Mouse (Mus musculus): Measurements from ENCODE around the gene Lect2.
A peak's percentile ranks its signal among the peaks of the same experiment; 100 is the strongest.

Lect2 gene

GRCm38 (mm10) chr13:56548401-56548800, at the start of gene Lect2:
Gene Lect2, minus strand, starts transcription at chr13:56548502.
- no peak for DNase-seq (ENCODE audit: low read depth, low spot score)

GRCm38 (mm10) chr13:56597296-56597695, 49.0 kb upstream of the Lect2 start:
- no peak for DNase-seq (ENCODE audit: low read depth, low spot score)

- DNase-seq (ENCODE audit: low read depth, low spot score): no peak
Observed at GRCm38 (mm10) chr13:56595246-56595645, 46.9 kb upstream of the Lect2 start.

- DNase-seq (ENCODE audit: low read depth, low spot score): no peak
Observed at GRCm38 (mm10) chr13:56593961-56594391, 45.7 kb upstream of the Lect2 start.

GRCm38 (mm10) chr13:56593196-56593595, 44.9 kb upstream of the Lect2 start:
- no peak for DNase-seq (ENCODE audit: low read depth, low spot score)

- DNase-seq (ENCODE audit: low read depth, low spot score): no peak
Observed at GRCm38 (mm10) chr13:56591939-56592338, 43.6 kb upstream of the Lect2 start.

- no peak for DNase-seq (ENCODE audit: low read depth, low spot score)
Observed at GRCm38 (mm10) chr13:56591191-56591590, 42.9 kb upstream of the Lect2 start.

- DNase-seq (ENCODE audit: low read depth, low spot score): no peak
Observed at GRCm38 (mm10) chr13:56590202-56590601, 41.9 kb upstream of the Lect2 start.

- DNase-seq (ENCODE audit: low read depth, low spot score): no peak
Observed at GRCm38 (mm10) chr13:56588454-56589117, 40.3 kb upstream of the Lect2 start.

- no peak for DNase-seq (ENCODE audit: low read depth, low spot score)
Observed at GRCm38 (mm10) chr13:56586046-56586445, 37.7 kb upstream of the Lect2 start.

GRCm38 (mm10) chr13:56582720-56583119, 34.4 kb upstream of the Lect2 start:
- DNase-seq (ENCODE audit: low read depth, low spot score): no peak

GRCm38 (mm10) chr13:56581961-56582434, 33.7 kb upstream of the Lect2 start:
- DNase-seq (ENCODE audit: low read depth, low spot score): no peak

- DNase-seq (ENCODE audit: low read depth, low spot score): no peak
Observed at GRCm38 (mm10) chr13:56581512-56581911, 33.2 kb upstream of the Lect2 start.

- no peak for DNase-seq (ENCODE audit: low read depth, low spot score)
Observed at GRCm38 (mm10) chr13:56580450-56580849, 32.1 kb upstream of the Lect2 start.

GRCm38 (mm10) chr13:56578097-56578496, 29.8 kb upstream of the Lect2 start:
- DNase-seq (ENCODE audit: low read depth, low spot score): no peak

GRCm38 (mm10) chr13:56575701-56576321, 27.5 kb upstream of the Lect2 start:
- DNase-seq (ENCODE audit: low read depth, low spot score): peak; percentile 49

GRCm38 (mm10) chr13:56575074-56575473, 26.8 kb upstream of the Lect2 start:
- no peak for DNase-seq (ENCODE audit: low read depth, low spot score)

GRCm38 (mm10) chr13:56571645-56572044, 23.3 kb upstream of the Lect2 start:
- DNase-seq (ENCODE audit: low read depth, low spot score): no peak

GRCm38 (mm10) chr13:56566336-56566735, 18.0 kb upstream of the Lect2 start:
- DNase-seq (ENCODE audit: low read depth, low spot score): no peak

GRCm38 (mm10) chr13:56563075-56563474, 14.8 kb upstream of the Lect2 start:
- no peak for DNase-seq (ENCODE audit: low read depth, low spot score)

- DNase-seq (ENCODE audit: low read depth, low spot score): no peak
Observed at GRCm38 (mm10) chr13:56561129-56561528, 12.8 kb upstream of the Lect2 start.

GRCm38 (mm10) chr13:56559841-56560370, 11.6 kb upstream of the Lect2 start:
- no peak for DNase-seq (ENCODE audit: low read depth, low spot score)

GRCm38 (mm10) chr13:56558811-56559210, 10.5 kb upstream of the Lect2 start:
- DNase-seq (ENCODE audit: low read depth, low spot score): no peak

Measured in WW6 (cell line).